Mouse (Mus musculus) right cerebral cortex, postnatal 36 days (tissue): ENCODE measurements at regions not wholly inside any gene's neighbourhood (a gene's known extent, or its start where the extent isn't known, plus 50 kb on each side); places are given as distances from the start of the nearest gene placed in this dataset.
"Not testable (repeated sequence)": the region's sequence is repeated elsewhere in the genome, so short reads cannot be mapped to it uniquely, and the experiment has no call there.

ENCODE experiments used
- DNase-seq, 2 experiments: peaks; one replicate each; pipeline ENCODE4 v3.0.0; 2022; ENCODE audit warnings: low spot score in 2 of 2, mixed read lengths in 1 of 2

- DNase-seq: no peak
Observed at GRCm38 (mm10) chr8:98955803-98956202, 460.5 kb downstream of the Cdh8 start.

- no peak for DNase-seq
Observed at GRCm38 (mm10) chr8:98913159-98913777, 503.0 kb downstream of the Cdh8 start.

GRCm38 (mm10) chr8:98893331-98893730 lies 522.9 kb downstream of the Cdh8 start:
- DNase-seq: no peak

GRCm38 (mm10) chr8:98861664-98862306 lies 554.5 kb downstream of the Cdh8 start:
- peak in 1 of 2 experiments; percentile 3 for DNase-seq

GRCm38 (mm10) chr8:98861175-98861574 lies 555.1 kb downstream of the Cdh8 start:
- no peak for DNase-seq

- no peak for DNase-seq
Observed at GRCm38 (mm10) chr8:98860416-98860815, 555.9 kb downstream of the Cdh8 start.

- DNase-seq: peak; percentile 1 to 21
Observed at GRCm38 (mm10) chr8:98829515-98829914, 586.8 kb downstream of the Cdh8 start.

- DNase-seq: no peak
Observed at GRCm38 (mm10) chr8:98829006-98829405, 587.3 kb downstream of the Cdh8 start.

- DNase-seq: no peak
Observed at GRCm38 (mm10) chr8:98811922-98812321, 604.3 kb downstream of the Cdh8 start.

- DNase-seq: no peak
Observed at GRCm38 (mm10) chr8:98797445-98797844, 618.8 kb downstream of the Cdh8 start.

GRCm38 (mm10) chr8:98767036-98767435 lies 649.2 kb downstream of the Cdh8 start:
- no peak for DNase-seq

- DNase-seq: no peak
Observed at GRCm38 (mm10) chr8:98756596-98756995, 659.7 kb downstream of the Cdh8 start.

GRCm38 (mm10) chr8:98755795-98756194 lies 660.5 kb downstream of the Cdh8 start:
- no peak for DNase-seq

GRCm38 (mm10) chr8:98752367-98752766 lies 663.9 kb downstream of the Cdh8 start:
- no peak for DNase-seq

GRCm38 (mm10) chr8:98707753-98708152 lies 708.5 kb downstream of the Cdh8 start:
- no peak for DNase-seq

- DNase-seq: no peak
Observed at GRCm38 (mm10) chr8:98706122-98706521, 710.1 kb downstream of the Cdh8 start.

- DNase-seq: peak; percentile 3 to 18
Observed at GRCm38 (mm10) chr8:98685195-98685594, 731.1 kb downstream of the Cdh8 start.

- peak in 1 of 2 experiments; percentile 2 for DNase-seq
Observed at GRCm38 (mm10) chr8:98684531-98684930, 731.7 kb downstream of the Cdh8 start.

- DNase-seq: no peak
Observed at GRCm38 (mm10) chr8:98680065-98680464, 736.2 kb downstream of the Cdh8 start.

- no peak for DNase-seq
Observed at GRCm38 (mm10) chr8:98659287-98659686, 757.0 kb downstream of the Cdh8 start.

- DNase-seq: not testable (repeated sequence)
Observed at GRCm38 (mm10) chr8:98652316-98652715, 764.0 kb downstream of the Cdh8 start.

GRCm38 (mm10) chr8:98651010-98651409 lies 765.3 kb downstream of the Cdh8 start:
- no peak for DNase-seq

- no peak for DNase-seq
Observed at GRCm38 (mm10) chr8:98628151-98628550, 788.1 kb downstream of the Cdh8 start.
